Comparison of ENCODE assay signal across 9 mouse cellular contexts in genomic region chr3:96597435-96597891, GRCm38 (mm10). TPM values are rescaled to one million over a fixed set of nuclear protein-coding genes. Genes with fewer than 3 reads are reported as not detected.
A peak's percentile ranks its signal among the peaks of the same experiment; 100 is the strongest.
DNase-seq lines count a peak whose midpoint lies in the region; ATAC-seq lines count a peak whose summit lies in the region.
"Had no signal": no experiment of that assay in that cellular context is flagged by ENCODE, and none has a peak within 500 bp of the region (broad histone marks: within the 10 kb centered on the region; RNA-seq: fewer than 3 reads in every experiment).

No protein-coding gene starts in this region.

- no peaks in the 10 kb centered on the region for H3K9me3 ChIP-seq in embryonic facial prominence, embryonic 14.5 days (ENCODE audit: control insufficient read depth, low read length)
- H3K9me3 ChIP-seq in hindbrain, embryonic 16.5 days (ENCODE audit: control insufficient read depth, low read length), result no peaks in the 10 kb centered on the region
- no peaks in the 10 kb centered on the region for H3K9me3 ChIP-seq in midbrain, embryonic 12.5 days

- ATAC-seq in embryonic facial prominence, embryonic 14.5 days (ENCODE audit: low read depth), result no peak
- no peak for ATAC-seq in hindbrain, embryonic 16.5 days
- ATAC-seq in midbrain, embryonic 12.5 days (ENCODE audit: low FRiP score, low read depth), result no peak

- intact Hi-C loops in left cerebral cortex, postnatal 14 days (cut with DNase I), result no loop called here

- peak overlapping the region; percentile 61; the same call in 1 of the 2 replicates for H3K27ac ChIP-seq in embryonic facial prominence, embryonic 14.5 days (replicated peaks; ENCODE audit: low read depth, low read length)
- peak overlapping the region; percentile 77 for H3K27ac ChIP-seq in hindbrain, embryonic 16.5 days (ENCODE audit: low read depth, low read length)
- H3K27ac ChIP-seq in midbrain, embryonic 12.5 days (replicated peaks), result peak overlapping the region; percentile 47

- peak overlapping the region; percentile 58 for H3K4me3 ChIP-seq in embryonic facial prominence, embryonic 14.5 days (ENCODE audit: low read depth, low read length)
- peak overlapping the region; percentile 59 for H3K4me3 ChIP-seq in hindbrain, embryonic 16.5 days (ENCODE audit: low read length)
- H3K4me3 ChIP-seq in midbrain, embryonic 12.5 days, result peak overlapping the region; percentile 49

- peak overlapping the region; percentile 74 for H3K9ac ChIP-seq in embryonic facial prominence, embryonic 14.5 days (ENCODE audit: low read depth, low read length)
- peak overlapping the region; percentile 80 for H3K9ac ChIP-seq in hindbrain, embryonic 16.5 days (ENCODE audit: low read depth, low read length)
- peak overlapping the region; percentile 58 for H3K9ac ChIP-seq in midbrain, embryonic 12.5 days (replicated peaks)

- peaks cover 32% of the 10 kb centered on the region for H3K4me1 ChIP-seq in embryonic facial prominence, embryonic 14.5 days (ENCODE audit: control insufficient read depth, insufficient read depth, low read length)
- peaks cover 62% of the 10 kb centered on the region for H3K4me1 ChIP-seq in hindbrain, embryonic 16.5 days (ENCODE audit: control insufficient read depth, insufficient read depth, low read depth, low read length)
- peaks cover 57% of the 10 kb centered on the region for H3K4me1 ChIP-seq in midbrain, embryonic 12.5 days

- peak overlapping the region; percentile 99 for H3K4me2 ChIP-seq in embryonic facial prominence, embryonic 14.5 days (ENCODE audit: low read depth, low read length)
- peak overlapping the region; percentile 99 for H3K4me2 ChIP-seq in hindbrain, embryonic 16.5 days (ENCODE audit: low read length)
- H3K4me2 ChIP-seq in midbrain, embryonic 12.5 days (replicated peaks), result peak overlapping the region; percentile 77

- DNase-seq in left cerebral cortex, postnatal 14 days (ENCODE audit: low spot score in 2 of 2), result peak; percentile 41 to 63
- DNase-seq in left cerebral cortex, adult 11 months (ENCODE audit: low spot score), result no peak
- peak; percentile 69 for DNase-seq in brain, adult 2 months (ENCODE audit: low read depth, low spot score)
- peak; percentile 51 for DNase-seq in embryonic facial prominence, embryonic 14.5 days (ENCODE audit: low spot score)
- peak; percentile 23 for DNase-seq in testis, postnatal 14 days (ENCODE audit: low spot score)
- DNase-seq in left cerebral cortex, adult 9 months (ENCODE audit: low spot score in 2 of 2), result no peak

- WGBS in embryonic facial prominence, embryonic 14.5 days, result under 1% methylated on average over 33 of the region's 40 CpGs
- under 1% methylated on average over 40 of the region's 40 CpGs for WGBS in hindbrain, embryonic 16.5 days
- under 1% methylated on average over 40 of the region's 40 CpGs for WGBS in midbrain, embryonic 12.5 days

- no peaks in the 10 kb centered on the region for H3K36me3 ChIP-seq in embryonic facial prominence, embryonic 14.5 days (ENCODE audit: control insufficient read depth, insufficient read depth, low read length)
- H3K36me3 ChIP-seq in hindbrain, embryonic 16.5 days (ENCODE audit: control insufficient read depth, insufficient read depth, low read length), result no peaks in the 10 kb centered on the region
- H3K36me3 ChIP-seq in midbrain, embryonic 12.5 days, result no peaks in the 10 kb centered on the region

- peaks cover 7% of the 10 kb centered on the region for H3K27me3 ChIP-seq in embryonic facial prominence, embryonic 14.5 days (replicated peaks; ENCODE audit: control insufficient read depth, insufficient read depth, low read length)
- no peaks in the 10 kb centered on the region for H3K27me3 ChIP-seq in hindbrain, embryonic 16.5 days (replicated peaks; ENCODE audit: control insufficient read depth, insufficient read depth, low read length)
- H3K27me3 ChIP-seq in midbrain, embryonic 12.5 days, result peaks cover 34% of the 10 kb centered on the region

RNA-seq across cellular contexts. Expression of gene Ankrd34a, which starts 1.0 kb away (rescaled TPM):
- total RNA-seq in left cerebral cortex, postnatal 14 days (2021), result 10 to 100 TPM; 69.9 to 72.6 TPM
- polyA plus RNA-seq in embryonic facial prominence, embryonic 14.5 days (2014; fragmentation: Nextera tagmentation; extraction: Ambion mirVana), result 2.7 and 3.0 TPM in 2 replicates
- polyA plus RNA-seq in hindbrain, embryonic 16.5 days (2015; fragmentation: Nextera tagmentation; extraction: Ambion mirVana), result 21.5 and 23.9 TPM in 2 replicates
- polyA plus RNA-seq in midbrain, embryonic 12.5 days (2016; fragmentation: Nextera tagmentation; extraction: Ambion mirVana), result 2.6 and 2.7 TPM in 2 replicates
- total RNA-seq: common myeloid progenitor, adult 5-6 weeks had no signal

RNA-seq across cellular contexts. Expression of gene Polr3gl, which starts 3.5 kb away (rescaled TPM):
- total RNA-seq in left cerebral cortex, postnatal 14 days (2021), result 10 to 100 TPM; 26.6 to 29.7 TPM
- polyA plus RNA-seq in embryonic facial prominence, embryonic 14.5 days (2014; fragmentation: Nextera tagmentation; extraction: Ambion mirVana), result 8.9 and 11.0 TPM in 2 replicates
- 31.0 and 33.3 TPM in 2 replicates for polyA plus RNA-seq in hindbrain, embryonic 16.5 days (2015; fragmentation: Nextera tagmentation; extraction: Ambion mirVana)
- polyA plus RNA-seq in midbrain, embryonic 12.5 days (2016; fragmentation: Nextera tagmentation; extraction: Ambion mirVana), result 35.8 and 44.3 TPM in 2 replicates

RNA-seq across cellular contexts. Expression of gene Lix1l, which starts 3.5 kb away (rescaled TPM):
- total RNA-seq in left cerebral cortex, postnatal 14 days (2021), result 10 to 100 TPM; 22.1 to 24.8 TPM
- polyA plus RNA-seq in embryonic facial prominence, embryonic 14.5 days (2014; fragmentation: Nextera tagmentation; extraction: Ambion mirVana), result 9.1 and 10.1 TPM in 2 replicates
- polyA plus RNA-seq in hindbrain, embryonic 16.5 days (2015; fragmentation: Nextera tagmentation; extraction: Ambion mirVana), result 5.1 and 5.8 TPM in 2 replicates
- polyA plus RNA-seq in midbrain, embryonic 12.5 days (2016; fragmentation: Nextera tagmentation; extraction: Ambion mirVana), result 5.6 and 6.8 TPM in 2 replicates

RNA-seq across cellular contexts. Expression of gene Gm16253, which starts 20.7 kb away (rescaled TPM):
- total RNA-seq in left cerebral cortex, postnatal 14 days (2021), result not detected
- polyA plus RNA-seq in embryonic facial prominence, embryonic 14.5 days (2014; fragmentation: Nextera tagmentation; extraction: Ambion mirVana), result 0.55 TPM in 1 of 2 replicates, not detected in the other
- polyA plus RNA-seq in hindbrain, embryonic 16.5 days (2015; fragmentation: Nextera tagmentation; extraction: Ambion mirVana), result 1.0 and 1.9 TPM in 2 replicates
- polyA plus RNA-seq in midbrain, embryonic 12.5 days (2016; fragmentation: Nextera tagmentation; extraction: Ambion mirVana), result 1.6 and 2.0 TPM in 2 replicates
- total RNA-seq: common myeloid progenitor, adult 5-6 weeks had no signal

RNA-seq across cellular contexts. Expression of gene Rbm8a, which starts 32.3 kb away (rescaled TPM):
- total RNA-seq in left cerebral cortex, postnatal 14 days (2021), result 10 to 100 TPM; 40.1 to 41.5 TPM
- 122 and 127 TPM in 2 replicates for polyA plus RNA-seq in embryonic facial prominence, embryonic 14.5 days (2014; fragmentation: Nextera tagmentation; extraction: Ambion mirVana)
- 110 and 113 TPM in 2 replicates for polyA plus RNA-seq in hindbrain, embryonic 16.5 days (2015; fragmentation: Nextera tagmentation; extraction: Ambion mirVana)
- polyA plus RNA-seq in midbrain, embryonic 12.5 days (2016; fragmentation: Nextera tagmentation; extraction: Ambion mirVana), result 163 and 166 TPM in 2 replicates

Comparison
In these comparisons a context has a peak if more than half of its experiments do, and no peak if none do; other contexts are left out.
1. DNase-seq: peak in left cerebral cortex, postnatal 14 days (2 of 2), brain, adult 2 months (single experiment), embryonic facial prominence, embryonic 14.5 days (single experiment) and testis, postnatal 14 days (single experiment); none in left cerebral cortex, adult 11 months (single experiment) and left cerebral cortex, adult 9 months (0 of 2).
2. Peak in every context shown above with its lines, with median percentiles within 50 percentile points of each other: H3K27ac ChIP-seq, H3K4me2 ChIP-seq, H3K4me3 ChIP-seq and H3K9ac ChIP-seq.